Mouse (Mus musculus): Measurements from ENCODE around the gene 4930524B15Rik. TPM values are rescaled to one million over a fixed set of nuclear protein-coding genes. Genes with fewer than 3 reads are reported as not detected.
A peak's percentile ranks its signal among the peaks of the same experiment; 100 is the strongest.
"Not testable (repeated sequence)": the region's sequence is repeated elsewhere in the genome, so short reads cannot be mapped to it uniquely, and the experiment has no call there.

The 4930524B15Rik gene
- polyA plus RNA-seq, 1 experiment from 2014 or later = 0.14 TPM

DNA sequence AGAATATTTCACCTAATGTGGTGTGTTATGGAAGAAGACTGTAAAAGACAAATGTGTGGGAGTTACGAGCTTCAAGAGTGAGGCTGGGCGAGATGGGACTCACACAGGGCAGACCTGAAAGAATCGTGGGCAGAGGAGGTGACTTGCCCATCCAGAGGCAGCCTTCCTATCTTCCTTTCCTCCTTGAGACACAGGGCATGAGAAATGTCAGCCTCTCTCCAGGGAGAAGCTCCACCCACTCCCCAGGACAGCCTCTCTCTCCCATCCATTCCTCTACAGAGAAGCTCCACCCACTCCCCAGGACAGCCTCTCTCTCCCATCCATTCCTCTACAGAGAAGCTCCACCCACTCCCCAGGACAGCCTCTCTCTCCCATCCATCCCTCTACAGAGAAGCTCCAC is 42.7 kb downstream of the 4930524B15Rik start:
- not testable (repeated sequence) for H3K4me2 ChIP-seq (ENCODE audit: low read length); H3K4me3 ChIP-seq (replicated peaks; ENCODE audit: low read length)

DNA sequence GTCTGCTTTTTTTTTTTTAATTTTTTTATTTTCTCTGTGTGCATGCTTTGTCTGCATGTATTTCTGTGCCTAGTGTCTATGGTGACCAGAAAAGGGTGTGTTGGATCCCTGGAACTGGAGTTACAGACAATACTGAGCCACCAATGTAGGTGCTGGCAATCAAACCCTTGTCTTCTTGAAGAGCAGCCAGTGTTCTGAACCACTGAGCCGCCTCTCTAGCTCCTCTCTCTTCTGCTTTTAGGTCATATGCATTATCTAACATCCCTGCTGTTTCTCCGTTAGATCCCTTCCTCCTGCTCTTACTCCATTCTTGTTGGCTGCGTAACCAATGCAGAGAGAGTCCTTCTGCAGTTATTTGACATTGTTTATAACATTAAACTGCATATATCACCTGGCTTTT is 43.5 kb downstream of the 4930524B15Rik start:
- peaks cover 4% of the 10 kb centered on the region for H3K9me3 ChIP-seq (ENCODE audit: control insufficient read depth, low read length)
- H3K27me3 ChIP-seq (replicated peaks; ENCODE audit: control insufficient read depth, insufficient read depth, low read length) = no peaks in the 10 kb centered on the region
- peaks cover 40% of the 10 kb centered on the region for H3K36me3 ChIP-seq (ENCODE audit: control insufficient read depth, insufficient read depth)
- peaks cover 61% of the 10 kb centered on the region for H3K4me1 ChIP-seq (replicated peaks; ENCODE audit: control insufficient read depth, insufficient read depth, low read length)
- ATAC-seq = no peak
- WGBS = 59% methylated on average over 3 of the region's 3 CpGs
- H3K4me2 ChIP-seq (ENCODE audit: low read length) = peak overlapping the region; percentile 38
- H3K27ac ChIP-seq (ENCODE audit: low read length) = peak overlapping the region; percentile 10; the same call in 1 of the 2 replicates
- H3K9ac ChIP-seq (replicated peaks; ENCODE audit: low read depth, low read length) = no peak overlapping the region
- H3K4me3 ChIP-seq (replicated peaks; ENCODE audit: low read length) = no peak overlapping the region

More for the DNA sequence above, 42.7 kb downstream of the 4930524B15Rik start:
- not testable (repeated sequence) for H3K9ac ChIP-seq (replicated peaks; ENCODE audit: low read depth, low read length); H3K27ac ChIP-seq (ENCODE audit: low read length); H3K9me3 ChIP-seq (ENCODE audit: control insufficient read depth, low read length); ATAC-seq; H3K27me3 ChIP-seq (replicated peaks; ENCODE audit: control insufficient read depth, insufficient read depth, low read length)
- peaks cover 47% of the 10 kb centered on the region for H3K36me3 ChIP-seq (ENCODE audit: control insufficient read depth, insufficient read depth)
- WGBS = 86% methylated on average over 3 of the region's 3 CpGs
- H3K4me1 ChIP-seq (replicated peaks; ENCODE audit: control insufficient read depth, insufficient read depth, low read length) = peaks cover 63% of the 10 kb centered on the region

DNA sequence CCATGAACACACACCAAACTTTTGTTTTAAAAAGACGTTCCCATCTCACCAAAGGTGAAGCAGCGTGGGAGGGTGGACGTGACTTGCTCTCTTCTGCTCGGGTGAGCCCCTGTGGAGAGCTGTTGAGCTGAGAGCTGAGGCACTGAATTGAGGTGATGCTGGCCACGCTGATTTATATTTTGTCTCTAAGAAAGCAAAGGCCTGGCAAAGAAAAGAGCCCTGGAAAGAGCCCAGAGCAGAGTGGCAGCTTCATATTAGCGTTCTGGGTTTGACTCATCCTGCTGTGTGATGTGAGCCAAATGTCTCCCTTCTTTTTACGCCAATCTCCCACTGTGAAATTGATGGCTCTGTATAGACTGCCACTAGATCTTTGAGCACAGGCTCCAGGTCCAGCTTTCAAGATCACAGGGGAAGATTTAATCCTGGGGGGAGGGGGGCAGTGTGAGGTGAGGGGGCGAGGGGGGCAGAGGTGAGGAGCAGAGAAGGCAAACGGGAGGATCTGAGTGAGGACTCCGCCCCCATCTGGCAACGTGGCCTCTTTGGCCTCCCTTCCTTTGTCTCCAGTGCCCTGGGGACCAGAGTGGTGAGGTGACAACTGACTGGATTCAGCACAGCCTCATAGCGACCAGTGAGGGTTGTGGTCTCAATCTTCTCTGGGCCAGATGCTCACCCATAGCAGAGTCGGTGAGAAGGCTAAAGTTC is 44.7 kb downstream of the 4930524B15Rik start:
- Histone ChIP-seq H3K4me1 (replicated peaks; ENCODE audit: control insufficient read depth, insufficient read depth, low read length) (peaks cover 57% of the 10 kb centered on the region), H3K4me3 (replicated peaks; ENCODE audit: low read length) (peak overlapping the region; percentile 6)
- WGBS = 5% methylated on average over 13 of the region's 13 CpGs

DNA sequence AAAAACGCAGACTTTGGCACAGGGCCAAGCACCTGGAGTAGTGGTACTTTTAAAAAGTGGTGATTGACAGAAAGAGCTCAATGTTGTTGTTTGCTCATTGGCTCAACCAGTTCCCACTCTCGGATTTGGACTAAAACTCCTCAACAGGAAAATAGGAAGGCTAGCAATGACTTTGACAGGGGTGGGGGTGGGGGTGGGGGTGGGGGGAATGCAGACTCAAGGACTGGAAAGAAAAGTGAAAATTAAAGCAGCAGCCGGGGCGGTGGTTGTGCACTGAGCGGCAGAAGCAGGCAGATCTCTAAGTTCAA is 45.2 kb downstream of the 4930524B15Rik start:
- Histone ChIP-seq H3K4me1 (replicated peaks; ENCODE audit: control insufficient read depth, insufficient read depth, low read length) (peaks cover 62% of the 10 kb centered on the region), H3K9ac (replicated peaks; ENCODE audit: low read depth, low read length) (no peak overlapping the region), H3K27ac (ENCODE audit: low read length) (peak overlapping the region; percentile 85), H3K4me3 (replicated peaks; ENCODE audit: low read length) (no peak overlapping the region), H3K27me3 (replicated peaks; ENCODE audit: control insufficient read depth, insufficient read depth, low read length) (no peaks in the 10 kb centered on the region), H3K36me3 (ENCODE audit: control insufficient read depth, insufficient read depth) (peaks cover 24% of the 10 kb centered on the region), H3K9me3 (ENCODE audit: control insufficient read depth, low read length) (peaks cover 4% of the 10 kb centered on the region), H3K4me2 (ENCODE audit: low read length) (peak overlapping the region; percentile 40)
- ATAC-seq = 0 out of 2 replicates have a peak, but pooled peaks have one; percentile 13
- 22% methylated on average over 5 of the region's 5 CpGs for WGBS

More for the DNA sequence above, 44.7 kb downstream of the 4930524B15Rik start:
- H3K4me2 ChIP-seq (ENCODE audit: low read length) = peak overlapping the region; percentile 40
- peak overlapping the region; percentile 85 for H3K27ac ChIP-seq (ENCODE audit: low read length)
- peaks cover 4% of the 10 kb centered on the region for H3K9me3 ChIP-seq (ENCODE audit: control insufficient read depth, low read length)
- peaks cover 29% of the 10 kb centered on the region for H3K36me3 ChIP-seq (ENCODE audit: control insufficient read depth, insufficient read depth)
- peak overlapping the region; percentile 24; the same call in 1 of the 2 replicates for H3K9ac ChIP-seq (replicated peaks; ENCODE audit: low read depth, low read length)
- ATAC-seq = peak; percentile 75
- no peaks in the 10 kb centered on the region for H3K27me3 ChIP-seq (replicated peaks; ENCODE audit: control insufficient read depth, insufficient read depth, low read length)

DNA sequence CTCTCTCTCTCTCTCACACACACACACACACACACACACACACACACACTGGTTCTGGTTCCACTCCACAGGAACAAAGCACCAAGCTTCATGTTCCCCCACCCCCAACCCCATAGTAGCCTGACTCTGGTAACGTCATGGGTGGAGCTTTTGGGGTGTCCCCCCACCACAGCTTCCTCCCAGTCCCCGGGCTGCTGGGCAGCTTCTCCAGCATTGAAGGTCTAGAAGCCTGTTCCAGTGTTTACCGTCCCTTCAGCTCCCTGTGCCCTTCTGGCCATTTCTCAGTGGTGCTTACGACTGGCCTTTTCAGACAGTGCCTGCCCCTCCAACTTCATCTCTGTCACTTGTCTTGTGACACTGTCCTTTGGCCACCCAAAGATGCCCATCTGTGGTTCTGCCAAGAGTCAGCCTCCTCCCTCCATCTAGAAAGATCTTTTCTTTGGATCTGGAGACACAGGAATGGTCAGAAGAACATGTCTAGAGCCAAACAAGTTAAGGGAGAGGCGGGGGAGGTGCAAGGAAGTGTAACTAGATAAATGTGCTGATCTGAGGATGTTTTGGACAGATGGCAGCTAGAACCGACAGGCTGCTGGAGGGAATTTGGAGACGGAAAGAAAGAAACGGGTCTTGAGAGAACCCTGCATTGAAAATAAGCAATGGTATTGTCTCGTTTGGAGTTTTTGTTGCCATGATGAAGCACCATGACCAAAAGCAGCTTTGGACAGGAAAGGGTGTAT is 46.6 kb downstream of the 4930524B15Rik start:
- peaks cover under 1% of the 10 kb centered on the region; the same call in 1 of the 2 replicates for H3K9me3 ChIP-seq (ENCODE audit: control insufficient read depth, low read length)
- peak overlapping the region; percentile 43 for H3K27ac ChIP-seq (ENCODE audit: low read length)
- peaks cover 10% of the 10 kb centered on the region for H3K36me3 ChIP-seq (ENCODE audit: control insufficient read depth, insufficient read depth)
- H3K4me1 ChIP-seq (replicated peaks; ENCODE audit: control insufficient read depth, insufficient read depth, low read length) = peaks cover 69% of the 10 kb centered on the region
- H3K4me3 ChIP-seq (replicated peaks; ENCODE audit: low read length) = no peak overlapping the region
- no peak overlapping the region for H3K9ac ChIP-seq (replicated peaks; ENCODE audit: low read depth, low read length)
- 62% methylated on average over 9 of the region's 9 CpGs for WGBS
- H3K4me2 ChIP-seq (ENCODE audit: low read length) = 0 out of 2 replicates have a peak overlapping the region, but pooled peaks have one; percentile 9
- ATAC-seq = no peak
- H3K27me3 ChIP-seq (replicated peaks; ENCODE audit: control insufficient read depth, insufficient read depth, low read length) = no peaks in the 10 kb centered on the region

DNA sequence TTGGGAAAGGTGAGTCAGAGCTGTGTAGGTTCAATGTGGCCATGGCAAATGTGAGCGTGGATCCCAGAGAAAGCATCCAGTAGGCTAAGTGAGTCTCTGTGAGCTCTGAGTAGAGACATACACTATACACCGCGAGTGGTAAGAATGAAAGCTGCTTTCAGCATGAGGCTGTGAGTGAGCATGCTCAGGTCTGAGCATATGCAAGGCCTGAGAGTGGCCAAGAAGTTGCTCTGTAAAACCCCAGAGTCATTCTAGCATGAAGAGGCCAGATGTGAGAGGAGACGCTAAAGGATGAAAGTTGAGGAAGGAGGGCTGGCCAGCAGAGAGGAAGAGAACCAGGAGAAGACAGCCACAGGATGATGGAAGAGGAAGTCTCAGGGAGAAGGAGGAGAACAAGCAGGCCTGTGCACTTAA is 47.6 kb downstream of the 4930524B15Rik start:
- Histone ChIP-seq H3K27ac (ENCODE audit: low read length) (no peak overlapping the region), H3K4me3 (replicated peaks; ENCODE audit: low read length) (no peak overlapping the region)

DNA sequence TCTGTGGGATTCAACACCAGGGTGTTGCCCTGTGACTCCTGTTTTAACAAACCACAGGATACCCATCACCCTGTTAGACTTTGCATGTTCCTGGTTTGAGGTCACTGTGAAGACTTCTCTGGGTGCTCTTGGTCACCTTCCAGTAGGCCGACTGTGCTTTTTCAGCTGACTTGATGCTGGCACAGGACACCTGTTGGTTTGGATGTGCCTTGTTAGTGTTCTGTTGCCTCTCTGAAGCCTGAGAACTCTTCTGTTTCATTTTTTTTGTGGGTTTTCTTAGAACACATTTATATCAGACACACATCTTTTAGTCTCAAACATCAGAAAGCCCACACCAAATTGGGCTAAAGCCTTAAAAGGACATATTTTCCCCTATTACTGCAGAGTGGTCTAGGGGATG is 48.2 kb downstream of the 4930524B15Rik start:
- H3K4me1 ChIP-seq (replicated peaks; ENCODE audit: control insufficient read depth, insufficient read depth, low read length) = peaks cover 78% of the 10 kb centered on the region
- H3K9ac ChIP-seq (replicated peaks; ENCODE audit: low read depth, low read length) = no peak overlapping the region
- 95% methylated on average over 1 of the region's 1 CpGs for WGBS

More for the DNA sequence above, 47.6 kb downstream of the 4930524B15Rik start:
- WGBS = 87% methylated on average over 4 of the region's 4 CpGs
- Histone ChIP-seq H3K9me3 (ENCODE audit: control insufficient read depth, low read length) (no peaks in the 10 kb centered on the region), H3K27me3 (replicated peaks; ENCODE audit: control insufficient read depth, insufficient read depth, low read length) (no peaks in the 10 kb centered on the region), H3K9ac (replicated peaks; ENCODE audit: low read depth, low read length) (no peak overlapping the region), H3K36me3 (ENCODE audit: control insufficient read depth, insufficient read depth) (no peaks in the 10 kb centered on the region; the same call in 1 of the 2 replicates), H3K4me2 (ENCODE audit: low read length) (no peak overlapping the region), H3K4me1 (replicated peaks; ENCODE audit: control insufficient read depth, insufficient read depth, low read length) (peaks cover 76% of the 10 kb centered on the region)
- ATAC-seq = no peak

DNA sequence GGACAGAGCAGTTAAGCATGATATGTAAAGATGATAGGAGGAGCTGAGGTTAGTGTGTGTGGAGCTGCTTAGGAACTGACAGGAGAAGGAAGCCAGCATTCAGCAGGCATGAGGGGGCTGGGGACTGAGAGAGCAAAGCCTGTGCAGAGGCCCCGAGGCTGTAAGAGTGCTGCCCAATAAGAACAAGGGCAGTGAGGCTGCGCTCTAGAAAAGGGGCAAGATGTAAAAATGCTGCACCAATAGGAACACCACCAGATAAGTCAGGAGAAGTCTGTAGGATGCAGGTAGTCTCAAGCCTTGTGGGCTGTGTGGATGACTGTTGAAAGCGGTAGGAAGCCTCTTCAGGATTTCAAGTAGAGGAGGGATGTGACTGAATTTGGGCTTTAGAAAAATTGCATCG is 52.8 kb downstream of the 4930524B15Rik start:
- 36% methylated on average over 4 of the region's 4 CpGs for whole genome bisulfite sequencing
- no peaks in the 10 kb centered on the region for H3K9me3 ChIP-seq (ENCODE audit: control insufficient read depth, low read length)
- H3K36me3 ChIP-seq (ENCODE audit: control insufficient read depth, insufficient read depth) = peaks cover 4% of the 10 kb centered on the region; the same call in 1 of the 2 replicates
- 0 out of 2 replicates have a peak overlapping the region, but pooled peaks have one; percentile 4 for H3K9ac ChIP-seq (replicated peaks; ENCODE audit: low read depth, low read length)
- peak overlapping the region; percentile 84 for H3K27ac ChIP-seq (ENCODE audit: low read length)
- H3K4me3 ChIP-seq (replicated peaks; ENCODE audit: low read length) = no peak overlapping the region
- H3K4me2 ChIP-seq (ENCODE audit: low read length) = no peak overlapping the region
- H3K4me1 ChIP-seq (replicated peaks; ENCODE audit: control insufficient read depth, insufficient read depth, low read length) = peaks cover 74% of the 10 kb centered on the region
- H3K27me3 ChIP-seq (replicated peaks; ENCODE audit: control insufficient read depth, insufficient read depth, low read length) = no peaks in the 10 kb centered on the region
- ATAC-seq = no peak

More for the DNA sequence above, 48.2 kb downstream of the 4930524B15Rik start:
- Histone ChIP-seq H3K4me2 (ENCODE audit: low read length) (no peak overlapping the region), H3K9me3 (ENCODE audit: control insufficient read depth, low read length) (no peaks in the 10 kb centered on the region), H3K36me3 (ENCODE audit: control insufficient read depth, insufficient read depth) (no peaks in the 10 kb centered on the region; the same call in 1 of the 2 replicates), H3K27me3 (replicated peaks; ENCODE audit: control insufficient read depth, insufficient read depth, low read length) (no peaks in the 10 kb centered on the region), H3K4me3 (replicated peaks; ENCODE audit: low read length) (no peak overlapping the region), H3K27ac (ENCODE audit: low read length) (no peak overlapping the region)
- no peak for ATAC-seq
